Mouse (Mus musculus): ENCODE measurements around the gene Hsh2d. TPM values are rescaled to one million over a fixed set of nuclear protein-coding genes. Genes with fewer than 3 reads are reported as not detected.
A peak's percentile ranks its signal among the peaks of the same experiment; 100 is the strongest.

The Hsh2d gene
- total and polyA plus RNA-seq, 2 experiments from 2014 or later = not detected

GRCm38 (mm10) chr8:72242226-72242625 is 52.8 kb downstream of the Hsh2d start:
- 0 out of 2 replicates have a peak, but pooled peaks cover 5% of the 10 kb centered on the region for H3K36me3 ChIP-seq (ENCODE audit: insufficient read depth, low read length)
- no peak for ATAC-seq

DNA sequence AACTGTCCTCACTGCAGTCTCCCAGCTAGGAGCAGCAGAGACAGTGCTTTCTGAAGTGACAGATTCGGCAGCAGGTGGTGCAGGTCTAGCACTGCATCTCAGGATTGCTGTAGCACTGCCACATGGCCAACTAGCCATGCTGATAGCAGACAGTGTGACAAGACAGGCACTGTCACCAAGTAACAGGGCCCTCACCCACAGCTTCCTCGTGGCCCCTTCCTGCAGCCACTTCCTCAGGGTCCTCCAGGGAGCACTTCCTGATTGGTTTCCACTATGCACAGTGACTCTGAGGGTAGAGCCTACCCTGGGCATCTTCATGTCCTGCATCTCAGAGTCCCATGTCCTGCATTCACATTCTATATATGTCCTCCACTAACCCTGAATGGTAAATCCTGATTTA is 55.2 kb downstream of the Hsh2d start:
- Histone ChIP-seq H3K4me1 (ENCODE audit: insufficient read depth, low read length) (peaks cover 11% of the 10 kb centered on the region; the same call in 1 of the 2 replicates), H3K4me3 (ENCODE audit: low read length) (no peak overlapping the region), H3K9ac (replicated peaks; ENCODE audit: low read length) (no peak overlapping the region), H3K4me2 (ENCODE audit: low read depth, low read length) (no peak overlapping the region), H3K36me3 (ENCODE audit: insufficient read depth, low read length) (0 out of 2 replicates have a peak, but pooled peaks cover 5% of the 10 kb centered on the region), H3K27ac (no peak overlapping the region), H3K9me3 (ENCODE audit: low read length) (no peaks in the 10 kb centered on the region), H3K27me3 (ENCODE audit: insufficient read depth, low read length) (no peaks in the 10 kb centered on the region)
- no peak for ATAC-seq
- 57% methylated on average over 2 of the region's 2 CpGs for WGBS
- TF ChIP-seq CTCF (IDR thresholded peaks at IDR 0.05; ENCODE audit: low read depth) = no peak
- no peak for DNase-seq (ENCODE audit: low spot score)

More at GRCm38 (mm10) chr8:72242226-72242625, 52.8 kb downstream of the Hsh2d start:
- H3K9me3 ChIP-seq (ENCODE audit: low read length) = no peaks in the 10 kb centered on the region
- no peak overlapping the region for H3K4me3 ChIP-seq (ENCODE audit: low read length)
- no peak for TF ChIP-seq CTCF (IDR thresholded peaks at IDR 0.05; ENCODE audit: low read depth)
- H3K27me3 ChIP-seq (ENCODE audit: insufficient read depth, low read length) = no peaks in the 10 kb centered on the region
- 0 out of 2 replicates have a peak overlapping the region, but pooled peaks have one; percentile 28 for H3K9ac ChIP-seq (replicated peaks; ENCODE audit: low read length)
- peaks cover 11% of the 10 kb centered on the region; the same call in 1 of the 2 replicates for H3K4me1 ChIP-seq (ENCODE audit: insufficient read depth, low read length)
- WGBS = 91% methylated on average over 1 of the region's 1 CpGs
- no peak overlapping the region for H3K27ac ChIP-seq
- DNase-seq (ENCODE audit: low spot score) = no peak
- H3K4me2 ChIP-seq (ENCODE audit: low read depth, low read length) = no peak overlapping the region

Other genes with a start within 250 kb of the Hsh2d start
- 23.8 and 24.8 TPM in 2 replicates for gene Zfp961, start 238.6 kb upstream of the Hsh2d start, total RNA-seq (2014; rRNA removed)
- 11.0 and 14.6 TPM in 2 replicates for gene Zfp961, start 238.6 kb upstream of the Hsh2d start, polyA plus RNA-seq (2015; fragmentation: Nextera tagmentation; extraction: Ambion mirVana)
- gene Cyp4f18, start 180.0 kb upstream of the Hsh2d start, total RNA-seq (2014; rRNA removed) = not detected in 2 replicates
- gene Cyp4f18, start 180.0 kb upstream of the Hsh2d start, polyA plus RNA-seq (2015; fragmentation: Nextera tagmentation; extraction: Ambion mirVana) = 0.46 and 0.78 TPM in 2 replicates
- not detected in 2 replicates for gene Olfr372, start 148.4 kb upstream of the Hsh2d start, total RNA-seq (2014; rRNA removed)
- not detected in 2 replicates for gene Olfr372, start 148.4 kb upstream of the Hsh2d start, polyA plus RNA-seq (2015; fragmentation: Nextera tagmentation; extraction: Ambion mirVana)
- not detected in 2 replicates for gene Olfr373, start 106.5 kb upstream of the Hsh2d start, total RNA-seq (2014; rRNA removed)
- gene Olfr373, start 106.5 kb upstream of the Hsh2d start, polyA plus RNA-seq (2015; fragmentation: Nextera tagmentation; extraction: Ambion mirVana) = 0.04 TPM in 1 of 2 replicates, not detected in the other
- not detected in 2 replicates for gene Olfr374, start 82.6 kb upstream of the Hsh2d start, total RNA-seq (2014; rRNA removed)
- gene Olfr374, start 82.6 kb upstream of the Hsh2d start, polyA plus RNA-seq (2015; fragmentation: Nextera tagmentation; extraction: Ambion mirVana) = not detected in 2 replicates
- gene Tpm4, start 54.7 kb upstream of the Hsh2d start, total RNA-seq (2014; rRNA removed) = 76.2 and 83.2 TPM in 2 replicates
- 124 and 127 TPM in 2 replicates for gene Tpm4, start 54.7 kb upstream of the Hsh2d start, polyA plus RNA-seq (2015; fragmentation: Nextera tagmentation; extraction: Ambion mirVana)
- gene Rab8a, start 28.4 kb upstream of the Hsh2d start, total RNA-seq (2014; rRNA removed) = 26.6 and 29.5 TPM in 2 replicates
- gene Rab8a, start 28.4 kb upstream of the Hsh2d start, polyA plus RNA-seq (2015; fragmentation: Nextera tagmentation; extraction: Ambion mirVana) = 64.8 and 71.5 TPM in 2 replicates
- not detected in 2 replicates for gene Cib3, start 23.2 kb downstream of the Hsh2d start, total RNA-seq (2014; rRNA removed)
- gene Cib3, start 23.2 kb downstream of the Hsh2d start, polyA plus RNA-seq (2015; fragmentation: Nextera tagmentation; extraction: Ambion mirVana) = not detected in 2 replicates
- not detected in 2 replicates for gene Gm11034, start 24.0 kb downstream of the Hsh2d start, total RNA-seq (2014; rRNA removed)
- gene Gm11034, start 24.0 kb downstream of the Hsh2d start, polyA plus RNA-seq (2015; fragmentation: Nextera tagmentation; extraction: Ambion mirVana) = not detected in 2 replicates
- gene Fam32a, start 30.1 kb downstream of the Hsh2d start, total RNA-seq (2014; rRNA removed) = 90.0 and 94.7 TPM in 2 replicates
- 78.9 and 83.2 TPM in 2 replicates for gene Fam32a, start 30.1 kb downstream of the Hsh2d start, polyA plus RNA-seq (2015; fragmentation: Nextera tagmentation; extraction: Ambion mirVana)
- 76.8 and 81.3 TPM in 2 replicates for gene Ap1m1, start 50.4 kb downstream of the Hsh2d start, total RNA-seq (2014; rRNA removed)
- 197 and 216 TPM in 2 replicates for gene Ap1m1, start 50.4 kb downstream of the Hsh2d start, polyA plus RNA-seq (2015; fragmentation: Nextera tagmentation; extraction: Ambion mirVana)
- gene Gm10282, start 115.6 kb downstream of the Hsh2d start, total RNA-seq (2014; rRNA removed) = 0.36 and 1.5 TPM in 2 replicates
- 11.7 and 12.3 TPM in 2 replicates for gene Gm10282, start 115.6 kb downstream of the Hsh2d start, polyA plus RNA-seq (2015; fragmentation: Nextera tagmentation; extraction: Ambion mirVana)
- gene Klf2, start 129.4 kb downstream of the Hsh2d start, total RNA-seq (2014; rRNA removed) = 4.3 and 8.2 TPM in 2 replicates
- gene Klf2, start 129.4 kb downstream of the Hsh2d start, polyA plus RNA-seq (2015; fragmentation: Nextera tagmentation; extraction: Ambion mirVana) = 8.8 and 9.9 TPM in 2 replicates
- 49.6 and 66.0 TPM in 2 replicates for gene Eps15l1, start 231.8 kb downstream of the Hsh2d start, total RNA-seq (2014; rRNA removed)
- 43.4 and 45.5 TPM in 2 replicates for gene Eps15l1, start 231.8 kb downstream of the Hsh2d start, polyA plus RNA-seq (2015; fragmentation: Nextera tagmentation; extraction: Ambion mirVana)